Mouse (Mus musculus) erythroblast, embryonic 14.5 days (primary cell): Measurements from ENCODE around the gene Grpr.

Experiments
- GATA1 ChIP-seq: IDR thresholded peaks from 2 replicates; pipeline ENCODE4 v1.6.1; 2012; ENCODE audit warnings: low read length, inconsistent platforms, mixed read lengths
- TAL1 ChIP-seq: IDR thresholded peaks from 3 replicates; pipeline ENCODE4 v1.6.1; 2012; ENCODE audit warnings: low read length, inconsistent platforms, mixed read lengths

- TF ChIP-seq TAL1 (no peak), GATA1 (no peak)
These were observed 11.0 kb upstream of the Grpr start for GRCm38 (mm10) chrX:163560521-163560920.
